Mouse (Mus musculus) G1E (cell line): ENCODE results near the gene Zfyve26.

Experiments used
- CTCF ChIP-seq: IDR thresholded peaks from 2 replicates; pipeline ENCODE4 v1.5.1; 2012; ENCODE audit warnings: low read depth, low read length, inconsistent platforms, mixed read lengths
- GATA1 ChIP-seq: IDR thresholded peaks from 2 replicates; pipeline ENCODE4 v1.6.1; 2012; ENCODE audit warnings: borderline replicate concordance, low read length, inconsistent platforms, mixed read lengths
- POLR2AphosphoS5 ChIP-seq: IDR thresholded peaks from 2 replicates; pipeline ENCODE4 v1.6.1; 2012; ENCODE audit warnings: low read depth, low read length, inconsistent platforms; ENCODE audit not compliant: insufficient replicate concordance
- TAL1 ChIP-seq: conservative IDR thresholded peaks from 2 replicates; pipeline ENCODE4 v1.6.1; 2012; ENCODE audit warnings: low read depth, low read length, inconsistent platforms, mixed read lengths

- TF ChIP-seq CTCF, result no peak
- TF ChIP-seq GATA1, result no peak
- no peak for TF ChIP-seq TAL1
- no peak for TF ChIP-seq POLR2AphosphoS5
Observed at GRCm38 (mm10) chr12:79340513-79340912, 44.4 kb upstream of the Zfyve26 start.
